Mouse (Mus musculus): ENCODE measurements around the gene Gli1. TPM values are rescaled to one million over a fixed set of nuclear protein-coding genes. Genes with fewer than 3 reads are reported as not detected.
"Not testable (repeated sequence)": the region's sequence is repeated elsewhere in the genome, so short reads cannot be mapped to it uniquely, and the experiment has no call there.

Gli1 gene
- polyA plus RNA-seq, 1 experiment, result 19.8 TPM

- TF ChIP-seq CTCF (IDR thresholded peaks at IDR 0.05; ENCODE audit: low read depth, low read length), result no peak
- TF ChIP-seq EP300 (IDR thresholded peaks at IDR 0.05; ENCODE audit: insufficient read depth, low read depth, low read length), result no peak
- TF ChIP-seq POLR2A (IDR thresholded peaks at IDR 0.05; ENCODE audit: insufficient read depth, low read length), result no peak
- H3K27ac ChIP-seq (ENCODE audit: insufficient read depth, low read length), result peak overlapping the region; percentile 59; the same call in 1 of the 2 replicates
- no peaks in the 10 kb centered on the region for H3K36me3 ChIP-seq (ENCODE audit: control insufficient read depth, insufficient read depth, low read length, poor library complexity, severe bottlenecking)
- no peak overlapping the region for H3K9ac ChIP-seq (ENCODE audit: low read depth, poor library complexity, severe bottlenecking)
- H3K9me3 ChIP-seq (replicated peaks; ENCODE audit: control insufficient read depth, insufficient read depth, low read length, poor library complexity, severe bottlenecking), result no peaks in the 10 kb centered on the region
- H3K4me1 ChIP-seq (ENCODE audit: control insufficient read depth, insufficient read depth, low read length), result peaks cover 10% of the 10 kb centered on the region
- H3K4me3 ChIP-seq (ENCODE audit: low read depth, low read length), result no peak overlapping the region
- no peaks in the 10 kb centered on the region for H3K27me3 ChIP-seq (ENCODE audit: control insufficient read depth, insufficient read depth, low read length, poor library complexity, severe bottlenecking)
Measured at GRCm38 (mm10) chr10:127322669-127323068, 19.1 kb downstream of the Gli1 start.

DNA sequence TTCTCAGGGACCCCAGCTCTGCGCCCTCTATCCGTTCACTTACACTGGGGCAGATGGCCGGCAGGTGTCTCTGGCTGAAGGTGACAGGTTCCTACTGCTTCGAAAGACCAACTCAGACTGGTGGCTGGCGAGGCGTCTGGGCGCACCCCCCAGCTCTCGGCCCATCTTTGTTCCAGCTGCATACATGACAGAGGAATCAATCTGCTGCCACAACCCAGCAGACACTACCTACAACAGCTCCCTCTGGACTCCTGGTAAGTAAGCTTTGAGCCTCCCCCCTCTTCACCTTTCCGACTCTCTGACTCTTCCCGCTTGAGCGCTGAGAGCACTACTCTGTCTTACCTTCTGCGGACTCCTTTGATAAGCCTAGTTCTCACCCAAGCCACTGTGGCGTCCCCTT, 19.6 kb downstream of the Gli1 start:
- no peaks in the 10 kb centered on the region for H3K36me3 ChIP-seq (ENCODE audit: control insufficient read depth, insufficient read depth, low read length, poor library complexity, severe bottlenecking)
- H3K9ac ChIP-seq (ENCODE audit: low read depth, poor library complexity, severe bottlenecking), result peak overlapping the region; percentile 19; the same call in 1 of the 2 replicates
- H3K4me3 ChIP-seq (ENCODE audit: low read depth, low read length), result peak overlapping the region; percentile 13
- no peaks in the 10 kb centered on the region for H3K27me3 ChIP-seq (ENCODE audit: control insufficient read depth, insufficient read depth, low read length, poor library complexity, severe bottlenecking)
- peaks cover 10% of the 10 kb centered on the region for H3K4me1 ChIP-seq (ENCODE audit: control insufficient read depth, insufficient read depth, low read length)
- no peaks in the 10 kb centered on the region for H3K9me3 ChIP-seq (replicated peaks; ENCODE audit: control insufficient read depth, insufficient read depth, low read length, poor library complexity, severe bottlenecking)
- TF ChIP-seq CTCF (IDR thresholded peaks at IDR 0.05; ENCODE audit: low read depth, low read length) (no peak), EP300 (IDR thresholded peaks at IDR 0.05; ENCODE audit: insufficient read depth, low read depth, low read length) (no peak)
- no peak overlapping the region; the same call in 1 of the 2 replicates for H3K27ac ChIP-seq (ENCODE audit: insufficient read depth, low read length)

- Histone ChIP-seq H3K9me3 (replicated peaks; ENCODE audit: control insufficient read depth, insufficient read depth, low read length, poor library complexity, severe bottlenecking) (no peaks in the 10 kb centered on the region), H3K27me3 (ENCODE audit: control insufficient read depth, insufficient read depth, low read length, poor library complexity, severe bottlenecking) (no peaks in the 10 kb centered on the region)
Measured at GRCm38 (mm10) chr10:127321621-127322020, 20.2 kb downstream of the Gli1 start, which contains the start of gene Arhgap9. Arhgap9 (plus strand) TSS chr10:127321964.

DNA sequence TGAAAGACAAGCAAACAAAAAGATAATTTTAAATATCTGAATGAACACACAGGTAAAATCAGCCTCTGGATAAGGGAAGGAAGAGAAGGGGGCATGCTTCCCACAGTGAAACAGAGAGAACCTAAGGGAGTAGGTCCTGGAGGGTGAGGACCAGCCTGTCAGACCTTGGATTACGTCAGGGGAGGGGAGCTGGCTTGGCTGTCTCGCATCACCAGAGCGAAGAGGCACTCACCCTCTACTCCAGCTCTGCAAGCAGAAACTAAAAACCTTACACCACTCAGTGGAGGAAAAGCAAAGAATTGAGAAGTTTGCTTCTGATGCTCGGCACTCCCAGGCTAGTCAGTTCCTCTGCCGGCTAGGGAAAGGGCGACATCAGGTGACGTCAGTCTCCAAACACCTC, 21.8 kb downstream of the Gli1 start:
- no peaks in the 10 kb centered on the region for H3K27me3 ChIP-seq (ENCODE audit: control insufficient read depth, insufficient read depth, low read length, poor library complexity, severe bottlenecking)
- H3K36me3 ChIP-seq (ENCODE audit: control insufficient read depth, insufficient read depth, low read length, poor library complexity, severe bottlenecking), result no peaks in the 10 kb centered on the region
- H3K9me3 ChIP-seq (replicated peaks; ENCODE audit: control insufficient read depth, insufficient read depth, low read length, poor library complexity, severe bottlenecking), result no peaks in the 10 kb centered on the region
- H3K27ac ChIP-seq (ENCODE audit: insufficient read depth, low read length), result no peak overlapping the region
- peaks cover 9% of the 10 kb centered on the region for H3K4me1 ChIP-seq (ENCODE audit: control insufficient read depth, insufficient read depth, low read length)
- H3K9ac ChIP-seq (ENCODE audit: low read depth, poor library complexity, severe bottlenecking), result no peak overlapping the region
- H3K4me3 ChIP-seq (ENCODE audit: low read depth, low read length), result no peak overlapping the region
- TF ChIP-seq EP300 (IDR thresholded peaks at IDR 0.05; ENCODE audit: insufficient read depth, low read depth, low read length) (no peak), POLR2A (IDR thresholded peaks at IDR 0.05; ENCODE audit: insufficient read depth, low read length) (no peak), CTCF (IDR thresholded peaks at IDR 0.05; ENCODE audit: low read depth, low read length) (no peak)

More at GRCm38 (mm10) chr10:127321621-127322020, 20.2 kb downstream of the Gli1 start, which contains the start of gene Arhgap9:
- Histone ChIP-seq H3K36me3 (ENCODE audit: control insufficient read depth, insufficient read depth, low read length, poor library complexity, severe bottlenecking) (no peaks in the 10 kb centered on the region), H3K27ac (ENCODE audit: insufficient read depth, low read length) (peak within 1 kb of the TSS; percentile 59; the same call in 1 of the 2 replicates), H3K9ac (ENCODE audit: low read depth, poor library complexity, severe bottlenecking) (peak within 1 kb of the TSS; percentile 19; the same call in 1 of the 2 replicates), H3K4me1 (ENCODE audit: control insufficient read depth, insufficient read depth, low read length) (peaks cover 10% of the 10 kb centered on the region), H3K4me3 (ENCODE audit: low read depth, low read length) (peak within 1 kb of the TSS; percentile 13)
- TF ChIP-seq POLR2A (IDR thresholded peaks at IDR 0.05; ENCODE audit: insufficient read depth, low read length) (no peak), CTCF (IDR thresholded peaks at IDR 0.05; ENCODE audit: low read depth, low read length) (no peak), EP300 (IDR thresholded peaks at IDR 0.05; ENCODE audit: insufficient read depth, low read depth, low read length) (no peak)

- Histone ChIP-seq H3K9me3 (replicated peaks; ENCODE audit: control insufficient read depth, insufficient read depth, low read length, poor library complexity, severe bottlenecking) (no peaks in the 10 kb centered on the region), H3K9ac (ENCODE audit: low read depth, poor library complexity, severe bottlenecking) (no peak overlapping the region), H3K27me3 (ENCODE audit: control insufficient read depth, insufficient read depth, low read length, poor library complexity, severe bottlenecking) (no peaks in the 10 kb centered on the region), H3K36me3 (ENCODE audit: control insufficient read depth, insufficient read depth, low read length, poor library complexity, severe bottlenecking) (no peaks in the 10 kb centered on the region), H3K27ac (ENCODE audit: insufficient read depth, low read length) (no peak overlapping the region), H3K4me3 (ENCODE audit: low read depth, low read length) (no peak overlapping the region), H3K4me1 (ENCODE audit: control insufficient read depth, insufficient read depth, low read length) (peaks cover 6% of the 10 kb centered on the region)
- TF ChIP-seq POLR2A (IDR thresholded peaks at IDR 0.05; ENCODE audit: insufficient read depth, low read length), result no peak
- TF ChIP-seq CTCF (IDR thresholded peaks at IDR 0.05; ENCODE audit: low read depth, low read length), result no peak
- no peak for TF ChIP-seq EP300 (IDR thresholded peaks at IDR 0.05; ENCODE audit: insufficient read depth, low read depth, low read length)
Measured at GRCm38 (mm10) chr10:127318009-127318408, 23.8 kb downstream of the Gli1 start.

- no peak overlapping the region for H3K27ac ChIP-seq (ENCODE audit: insufficient read depth, low read length)
- TF ChIP-seq EP300 (IDR thresholded peaks at IDR 0.05; ENCODE audit: insufficient read depth, low read depth, low read length) (no peak), POLR2A (IDR thresholded peaks at IDR 0.05; ENCODE audit: insufficient read depth, low read length) (no peak), CTCF (IDR thresholded peaks at IDR 0.05; ENCODE audit: low read depth, low read length) (no peak)
- no peak overlapping the region for H3K4me3 ChIP-seq (ENCODE audit: low read depth, low read length)
- H3K4me1 ChIP-seq (ENCODE audit: control insufficient read depth, insufficient read depth, low read length), result no peaks in the 10 kb centered on the region
- no peaks in the 10 kb centered on the region for H3K9me3 ChIP-seq (replicated peaks; ENCODE audit: control insufficient read depth, insufficient read depth, low read length, poor library complexity, severe bottlenecking)
- H3K36me3 ChIP-seq (ENCODE audit: control insufficient read depth, insufficient read depth, low read length, poor library complexity, severe bottlenecking), result no peaks in the 10 kb centered on the region
- no peak overlapping the region for H3K9ac ChIP-seq (ENCODE audit: low read depth, poor library complexity, severe bottlenecking)
- no peaks in the 10 kb centered on the region for H3K27me3 ChIP-seq (ENCODE audit: control insufficient read depth, insufficient read depth, low read length, poor library complexity, severe bottlenecking)
Measured at GRCm38 (mm10) chr10:127317277-127317676, 24.5 kb downstream of the Gli1 start.

DNA sequence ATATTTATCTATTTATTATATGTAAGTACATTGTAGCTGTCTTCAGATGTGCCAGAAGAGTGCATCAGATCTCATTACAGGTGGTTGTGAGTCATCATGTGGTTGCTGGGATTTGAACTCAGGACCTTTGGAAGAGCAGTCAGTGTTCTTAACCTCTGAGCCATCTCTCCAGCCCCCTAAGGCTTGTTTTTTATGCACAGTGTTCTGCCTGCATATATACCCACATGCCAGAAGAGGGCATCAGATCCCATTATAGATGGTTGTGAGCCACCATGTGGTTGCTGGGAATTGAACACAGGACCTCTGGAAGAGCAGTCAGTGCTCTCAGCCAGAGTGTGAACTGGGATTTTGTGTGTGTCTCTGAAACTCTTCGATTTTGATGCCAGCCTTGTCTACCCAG, 26.8 kb downstream of the Gli1 start:
- not testable (repeated sequence) for H3K27me3 ChIP-seq (ENCODE audit: control insufficient read depth, insufficient read depth, low read length, poor library complexity, severe bottlenecking); H3K9me3 ChIP-seq (replicated peaks; ENCODE audit: control insufficient read depth, insufficient read depth, low read length, poor library complexity, severe bottlenecking); H3K27ac ChIP-seq (ENCODE audit: insufficient read depth, low read length); H3K4me3 ChIP-seq (ENCODE audit: low read depth, low read length); H3K36me3 ChIP-seq (ENCODE audit: control insufficient read depth, insufficient read depth, low read length, poor library complexity, severe bottlenecking); H3K9ac ChIP-seq (ENCODE audit: low read depth, poor library complexity, severe bottlenecking); H3K4me1 ChIP-seq (ENCODE audit: control insufficient read depth, insufficient read depth, low read length)

DNA sequence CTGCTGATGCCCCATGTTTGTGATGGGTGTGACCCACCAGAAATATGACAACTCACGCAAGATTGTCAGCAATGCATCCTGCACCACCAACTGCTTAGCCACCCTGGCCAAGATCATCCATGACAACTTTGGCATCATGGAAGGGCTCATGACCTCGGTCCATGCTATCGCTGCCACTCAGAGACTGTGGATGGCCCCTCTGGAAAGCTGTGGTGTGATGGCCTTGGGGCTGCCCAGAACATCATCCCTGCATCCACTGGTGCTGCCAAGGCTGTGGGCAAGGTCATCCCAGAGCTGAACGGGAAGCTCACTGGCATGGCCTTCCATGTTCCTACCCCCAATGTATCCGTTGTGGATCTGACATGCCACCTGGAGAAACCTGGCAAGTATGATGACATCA, 28.3 kb downstream of the Gli1 start:
- H3K4me3 ChIP-seq (ENCODE audit: low read depth, low read length); H3K27ac ChIP-seq (ENCODE audit: insufficient read depth, low read length); H3K9me3 ChIP-seq (replicated peaks; ENCODE audit: control insufficient read depth, insufficient read depth, low read length, poor library complexity, severe bottlenecking); H3K9ac ChIP-seq (ENCODE audit: low read depth, poor library complexity, severe bottlenecking); H3K27me3 ChIP-seq (ENCODE audit: control insufficient read depth, insufficient read depth, low read length, poor library complexity, severe bottlenecking); H3K4me1 ChIP-seq (ENCODE audit: control insufficient read depth, insufficient read depth, low read length): not testable (repeated sequence)
- H3K36me3 ChIP-seq (ENCODE audit: control insufficient read depth, insufficient read depth, low read length, poor library complexity, severe bottlenecking), result peaks cover 10% of the 10 kb centered on the region
